Mouse (Mus musculus) embryonic facial prominence, embryonic 13.5 days (tissue): ENCODE data around the gene Map4k2. TPM values are rescaled to one million over a fixed set of nuclear protein-coding genes. Genes with fewer than 3 reads are reported as not detected.

ENCODE experiments used
- ATAC-seq: fragments of 200-750 bp; cut with Nextera tagmentation; 2 replicates; pipeline ENCODE4 v1.8.0; 2017; ENCODE audit warnings: low read depth; ENCODE audit not compliant: insufficient number of reproducible peaks, insufficient read depth, low FRiP score, low TSS enrichment
- H3K27ac ChIP-seq: fragments of 300-500 bp; sonication (generic); 2 replicates; pipeline ENCODE4 v1.5.1; 2015; ENCODE audit warnings: moderate library complexity, mild to moderate bottlenecking, inconsistent platforms
- H3K27me3 ChIP-seq: fragments of 300-500 bp; sonication (generic); 2 replicates; pipeline ENCODE4 v1.6.1; 2015; ENCODE audit warnings: mild to moderate bottlenecking, inconsistent platforms
- H3K36me3 ChIP-seq: fragments of 300-500 bp; sonication (generic); 2 replicates; pipeline ENCODE4 v1.6.1; 2015; ENCODE audit warnings: mild to moderate bottlenecking, inconsistent platforms
- H3K4me1 ChIP-seq: fragments of 300-500 bp; sonication (generic); 2 replicates; pipeline ENCODE4 v1.6.1; 2015; ENCODE audit warnings: inconsistent platforms
- H3K4me2 ChIP-seq: fragments of 300-500 bp; sonication (generic); 2 replicates; pipeline ENCODE4 v1.6.1; 2015; ENCODE audit warnings: moderate library complexity, mild to moderate bottlenecking, inconsistent platforms
- H3K4me3 ChIP-seq: fragments of 300-500 bp; sonication (generic); 2 replicates; pipeline ENCODE4 v1.5.1; 2015; ENCODE audit warnings: mild to moderate bottlenecking, inconsistent platforms
- H3K9ac ChIP-seq: fragments of 300-500 bp; sonication (generic); 2 replicates; pipeline ENCODE4 v1.6.1; 2015; ENCODE audit warnings: mild to moderate bottlenecking, inconsistent platforms
- H3K9me3 ChIP-seq: fragments of 300-500 bp; sonication (generic); 2 replicates; pipeline ENCODE4 v1.6.1; 2016; ENCODE audit warnings: inconsistent platforms
- WGBS: fragments of 180-500 bp; shearing (Covaris S2); methylation state at CpG from one replicate; pipeline ENCODE4 v1.1.7; 2015; ENCODE audit warnings: mixed read lengths; 5-methylcytosine and 5-hydroxymethylcytosine counted together
- microRNA-seq: library from miRNA; unstranded; fragments of <30 nt; microRNA quantifications from one replicate; pipeline ENCODE4, GENCODE M21; 2016
- polyA plus RNA-seq: library from polyadenylated mRNA; unstranded; fragments of >200 nt; fragmentation: Nextera tagmentation; extraction: Ambion mirVana; gene quantifications from 2 replicates; pipeline ENCODE4 v1.2.1, GENCODE M21; 2015

Gene Map4k2
- polyA plus RNA-seq, 1 experiment from 2014 or later: 13.8 TPM

DNA sequence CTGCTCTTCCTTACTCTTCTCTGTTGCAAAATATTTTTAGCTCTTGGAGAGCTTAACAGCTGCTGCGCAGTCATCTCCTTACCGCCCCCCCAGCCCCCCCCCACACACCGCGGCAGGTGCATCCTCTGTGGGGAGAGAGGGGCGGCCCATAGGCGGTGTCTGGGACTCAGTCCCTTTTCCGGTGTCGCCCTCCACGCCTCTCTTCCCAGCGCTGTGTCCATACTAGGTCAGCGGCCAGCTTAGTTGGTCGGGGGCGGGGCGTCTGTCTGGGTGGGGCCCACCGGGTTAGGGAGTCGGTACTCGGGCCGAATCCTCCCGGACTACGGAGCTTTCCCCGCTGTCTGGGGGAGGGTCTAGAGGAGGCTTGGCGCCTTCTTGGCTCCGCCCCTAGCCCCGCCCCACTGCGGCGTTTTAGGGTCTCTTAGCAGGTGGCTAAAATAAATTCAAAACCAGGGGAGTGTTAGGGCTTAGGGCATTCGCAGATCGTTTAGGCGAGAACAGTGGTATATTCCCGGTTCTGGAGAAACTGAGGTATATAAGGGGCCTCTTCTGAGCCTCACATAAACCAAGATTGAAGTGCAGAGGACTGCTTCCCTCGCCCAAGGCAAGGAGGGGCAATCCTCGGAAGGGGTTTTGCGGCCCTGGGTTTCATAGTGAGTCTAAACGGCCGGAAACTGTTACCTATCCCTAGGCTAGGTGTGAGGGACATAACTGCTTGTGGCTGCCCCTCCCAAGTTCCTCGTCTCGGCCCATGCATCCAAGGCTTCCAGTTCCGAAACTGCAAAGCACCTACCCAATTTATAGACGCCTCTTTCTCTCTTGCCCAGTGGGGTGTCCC lies 57.7 kb downstream of the Map4k2 start:
- peaks cover 49% of the 10 kb centered on the region for H3K4me1 ChIP-seq
- under 1% methylated on average over 39 of the region's 39 CpGs for WGBS
- peaks cover 65% of the 10 kb centered on the region for H3K27me3 ChIP-seq

DNA sequence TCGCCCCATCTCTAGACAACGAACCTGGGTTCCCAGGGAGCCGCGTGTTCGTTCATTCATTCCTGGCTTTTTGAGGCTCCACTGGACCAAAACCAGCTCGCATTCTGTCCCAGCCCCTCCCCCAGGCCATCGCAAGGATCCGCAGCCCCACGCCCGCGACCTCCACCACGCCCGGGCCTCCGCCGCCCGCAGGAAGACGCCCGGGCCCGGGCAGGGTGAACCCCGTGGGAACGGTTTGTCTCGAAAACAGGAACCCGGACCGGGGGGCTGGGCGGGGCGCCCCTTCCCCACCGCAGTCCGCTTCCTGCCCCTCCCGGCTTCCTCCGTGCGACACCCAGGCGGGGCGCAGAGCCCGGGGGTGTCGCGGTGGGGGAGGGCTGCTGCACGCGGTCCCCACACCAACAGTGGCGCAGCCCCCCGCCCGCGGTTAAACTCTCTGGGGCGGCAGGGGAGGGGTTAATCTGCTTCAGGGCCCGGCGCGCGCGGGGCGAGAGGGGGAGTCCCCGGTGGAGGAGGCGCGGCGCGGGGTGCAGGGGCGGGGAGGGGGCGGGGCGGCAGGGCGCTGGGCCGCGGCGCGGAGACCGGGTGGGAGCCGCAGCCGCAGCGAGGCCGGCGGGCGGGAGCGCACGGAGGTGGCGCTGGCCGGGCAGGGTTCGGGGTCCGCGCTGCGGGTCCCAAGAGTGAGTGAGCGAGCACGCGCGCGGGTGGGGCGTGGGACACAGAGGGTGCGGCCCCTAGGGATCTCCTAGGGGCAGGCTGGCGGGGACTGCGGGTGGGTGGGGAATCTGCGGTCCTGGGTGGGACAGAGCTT lies 58.6 kb downstream of the Map4k2 start, which contains the start of gene Rasgrp2:
Gene Rasgrp2 (plus strand): TSS at position 56 of the 811 bp plus-strand sequence.
- under 1% methylated on average over 79 of the region's 87 CpGs for WGBS
- peaks cover 49% of the 10 kb centered on the region for H3K4me1 ChIP-seq
- peak within 1 kb of the TSS; percentile 99 for H3K4me2 ChIP-seq
- H3K36me3 ChIP-seq: no peaks in the 10 kb centered on the region
- peak within 1 kb of the TSS; percentile 75 for H3K9ac ChIP-seq
- H3K9me3 ChIP-seq: no peaks in the 10 kb centered on the region
- H3K27ac ChIP-seq: peak within 1 kb of the TSS; percentile 33
- H3K4me3 ChIP-seq: peak within 1 kb of the TSS; percentile 64
- no peak for ATAC-seq
- H3K27me3 ChIP-seq: peaks cover 68% of the 10 kb centered on the region

More for the DNA sequence above, 57.7 kb downstream of the Map4k2 start:
- Histone ChIP-seq H3K9me3 (no peaks in the 10 kb centered on the region), H3K36me3 (no peaks in the 10 kb centered on the region), H3K27ac (peak overlapping the region; percentile 7; the same call in 1 of the 2 replicates), H3K4me3 (peak overlapping the region; percentile 64), H3K4me2 (peak overlapping the region; percentile 99), H3K9ac (peak overlapping the region; percentile 75; the same call in 1 of the 2 replicates)
- ATAC-seq: peak; percentile 49

DNA sequence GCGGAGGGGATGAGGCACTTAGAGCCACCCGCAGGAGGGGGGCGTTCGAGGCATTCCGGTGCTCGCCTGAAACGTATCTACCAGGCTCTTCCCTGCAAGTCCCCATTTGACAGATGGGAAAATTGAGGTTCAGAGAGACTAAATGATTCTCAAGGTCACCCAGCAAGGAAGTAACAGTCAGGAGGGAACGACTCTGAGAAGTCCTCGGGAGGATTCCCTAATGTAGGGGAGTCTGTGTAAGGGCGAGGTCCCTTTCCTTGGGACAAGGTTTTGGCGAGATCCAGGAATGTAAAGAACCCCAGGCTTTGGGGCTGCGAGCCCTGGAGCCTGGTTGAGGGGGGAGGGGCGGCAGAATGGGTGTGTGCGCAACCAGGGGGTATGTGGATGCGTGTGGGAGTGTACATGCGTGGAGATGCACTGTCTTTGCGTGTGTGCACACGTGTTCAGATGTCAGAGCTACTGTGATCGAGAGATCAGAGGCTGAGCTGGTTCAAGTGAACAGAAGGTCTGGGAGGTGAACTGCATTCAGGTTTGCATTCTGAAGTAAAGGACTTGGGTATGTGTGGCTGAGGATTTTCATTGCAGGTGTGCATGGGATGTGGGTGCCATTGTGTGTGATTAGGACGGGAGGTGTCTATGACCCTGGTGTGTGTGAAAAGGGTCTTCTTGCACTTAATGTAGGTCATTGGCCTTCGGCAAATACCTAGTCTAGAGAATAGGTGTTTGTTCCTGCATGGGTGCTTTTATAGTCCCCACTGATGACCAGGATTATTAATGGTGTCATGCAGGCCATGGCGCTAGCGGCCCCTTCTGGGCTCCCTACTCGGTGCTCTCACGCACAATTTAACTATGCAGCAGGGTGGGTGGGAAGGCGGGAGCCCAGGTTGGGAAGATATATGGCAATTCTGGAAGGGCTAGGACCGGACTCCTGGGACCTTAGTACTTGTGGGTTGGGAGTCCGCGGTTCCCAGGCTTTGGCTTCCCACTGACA lies 59.5 kb downstream of the Map4k2 start:
- Histone ChIP-seq H3K4me1 (peaks cover 49% of the 10 kb centered on the region), H3K9ac (peak overlapping the region; percentile 75), H3K27me3 (peaks cover 68% of the 10 kb centered on the region), H3K27ac (peak overlapping the region; percentile 33; the same call in 1 of the 2 replicates), H3K4me2 (peak overlapping the region; percentile 99), H3K36me3 (no peaks in the 10 kb centered on the region), H3K9me3 (no peaks in the 10 kb centered on the region), H3K4me3 (peak overlapping the region; percentile 64)
- 4% methylated on average over 29 of the region's 29 CpGs for WGBS
- no peak for ATAC-seq

DNA sequence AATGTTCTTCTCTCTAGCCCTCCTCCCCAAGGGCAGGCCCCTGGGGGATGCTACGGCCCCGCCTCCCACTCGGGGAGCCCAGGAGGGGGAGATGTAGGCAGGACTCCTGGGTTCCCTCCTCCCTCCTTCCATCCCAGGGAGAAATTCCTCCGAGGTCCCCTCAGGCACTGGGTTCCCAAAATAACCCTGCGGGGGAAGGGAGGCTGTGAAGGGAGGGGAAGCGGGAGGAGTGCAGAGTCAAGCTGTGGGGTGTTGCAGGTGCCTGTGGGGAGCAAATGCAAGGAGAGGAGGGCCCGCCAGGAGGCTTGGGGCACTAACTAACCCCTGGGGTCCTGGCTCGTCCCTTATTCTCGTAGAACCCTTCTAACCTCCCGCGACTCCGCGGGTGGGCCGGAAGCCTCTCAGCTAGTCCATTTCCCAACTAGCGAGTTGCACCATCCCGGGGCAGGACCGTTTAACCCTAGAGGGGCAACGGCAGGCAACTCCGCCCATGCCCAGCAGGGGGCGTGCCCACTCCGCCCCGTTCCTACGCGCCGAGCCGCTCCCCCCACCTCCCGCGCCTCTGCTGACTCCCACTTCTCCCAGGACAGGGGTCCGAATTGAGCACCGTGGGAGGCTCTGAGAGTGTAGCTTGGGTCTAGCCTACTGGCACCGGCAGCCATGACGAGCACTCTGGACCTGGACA lies 60.3 kb downstream of the Map4k2 start:
- H3K27me3 ChIP-seq: peaks cover 68% of the 10 kb centered on the region
- H3K36me3 ChIP-seq: no peaks in the 10 kb centered on the region
- peak overlapping the region; percentile 28; the same call in 1 of the 2 replicates for H3K27ac ChIP-seq
- ATAC-seq: no peak
- peak overlapping the region; percentile 99 for H3K4me2 ChIP-seq
- H3K4me3 ChIP-seq: peak overlapping the region; percentile 64
- under 1% methylated on average over 32 of the region's 32 CpGs for WGBS
- H3K4me1 ChIP-seq: peaks cover 49% of the 10 kb centered on the region
- no peaks in the 10 kb centered on the region for H3K9me3 ChIP-seq
- peak overlapping the region; percentile 68 for H3K9ac ChIP-seq

DNA sequence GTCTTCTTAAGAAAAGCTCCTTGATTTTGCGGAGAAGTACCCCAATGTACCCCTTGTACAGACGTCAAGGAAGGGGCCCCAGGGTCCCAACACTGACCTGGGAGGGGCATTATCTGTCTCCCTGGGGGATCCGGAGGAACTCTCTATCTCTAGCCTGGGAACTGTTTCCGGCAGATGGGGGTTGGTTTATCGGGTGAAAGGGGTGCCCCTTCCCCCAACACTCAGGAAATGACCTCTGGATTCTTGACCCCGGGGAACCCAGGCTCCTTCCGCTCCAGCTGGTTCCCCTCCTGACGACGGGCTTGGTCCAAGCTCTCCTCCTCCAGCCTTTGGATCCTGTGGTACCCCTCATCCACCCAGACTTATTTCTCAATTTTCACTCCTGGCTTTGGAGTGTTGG lies 61.0 kb downstream of the Map4k2 start:
- Histone ChIP-seq H3K36me3 (no peaks in the 10 kb centered on the region), H3K27ac (no peak overlapping the region), H3K4me3 (peak overlapping the region; percentile 64), H3K9me3 (no peaks in the 10 kb centered on the region), H3K4me1 (peaks cover 49% of the 10 kb centered on the region), H3K9ac (peak overlapping the region; percentile 68; the same call in 1 of the 2 replicates), H3K4me2 (peak overlapping the region; percentile 99), H3K27me3 (peaks cover 68% of the 10 kb centered on the region)
- WGBS: 8% methylated on average over 9 of the region's 9 CpGs
- ATAC-seq: no peak

DNA sequence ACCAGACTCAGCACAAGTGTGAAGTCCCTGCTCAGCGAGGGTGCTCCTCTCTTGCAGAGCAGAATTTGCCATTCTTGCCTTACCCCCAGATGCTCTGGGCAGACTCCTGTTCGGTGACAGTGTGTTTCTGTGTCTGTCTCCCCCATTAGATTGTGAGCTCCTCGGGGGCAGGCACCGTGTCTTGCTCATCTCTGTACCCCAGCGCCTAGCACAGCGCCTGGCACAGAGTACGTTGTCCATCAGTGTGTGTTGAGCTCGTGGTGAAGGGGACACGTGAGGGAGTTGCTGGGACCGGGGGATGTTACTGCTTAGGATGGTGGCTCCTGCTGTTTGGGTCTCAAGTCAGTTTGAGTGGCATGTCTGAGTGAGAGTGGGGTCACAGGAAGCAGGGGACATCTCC lies 62.9 kb downstream of the Map4k2 start:
- no peak for ATAC-seq
- WGBS: 81% methylated on average over 10 of the region's 10 CpGs

More for the DNA sequence above, 62.9 kb downstream of the Map4k2 start:
- Histone ChIP-seq H3K9ac (no peak overlapping the region), H3K27me3 (peaks cover 51% of the 10 kb centered on the region), H3K4me3 (no peak overlapping the region), H3K4me2 (no peak overlapping the region), H3K27ac (no peak overlapping the region), H3K4me1 (peaks cover 43% of the 10 kb centered on the region), H3K36me3 (no peaks in the 10 kb centered on the region), H3K9me3 (no peaks in the 10 kb centered on the region)

Small RNAs within 50 kb of the gene (microRNA-seq; reads per million reads assigned to microRNA genes)
- gene Mir6989: not detected

Other genes with a start within 250 kb of the Map4k2 start
- gene AC131692.1, start 246.7 kb upstream of the Map4k2 start, polyA plus RNA-seq: 0.34 and 0.54 TPM in 2 replicates
- gene Naaladl1, start 235.4 kb upstream of the Map4k2 start, polyA plus RNA-seq: 0.55 and 5.5 TPM in 2 replicates
- 45.9 and 49.6 TPM in 2 replicates for gene Sac3d1, start 222.5 kb upstream of the Map4k2 start, polyA plus RNA-seq
- gene Snx15, start 212.8 kb upstream of the Map4k2 start, polyA plus RNA-seq: 38.0 and 38.3 TPM in 2 replicates
- gene Batf2, start 200.2 kb upstream of the Map4k2 start, polyA plus RNA-seq: 0.23 TPM in 1 of 2 replicates, not detected in the other
- 106 and 110 TPM in 2 replicates for gene Arl2, start 199.6 kb upstream of the Map4k2 start, polyA plus RNA-seq
- not detected in 2 replicates for gene Majin, start 156.7 kb upstream of the Map4k2 start, polyA plus RNA-seq
- 3.3 and 3.8 TPM in 2 replicates for gene Gpha2, start 114.8 kb upstream of the Map4k2 start, polyA plus RNA-seq
- gene Ppp2r5b, start 105.3 kb upstream of the Map4k2 start, polyA plus RNA-seq: 26.6 and 27.9 TPM in 2 replicates
- gene Atg2a, start 99.5 kb upstream of the Map4k2 start, polyA plus RNA-seq: 10.3 and 10.5 TPM in 2 replicates
- gene Ehd1, start 64.4 kb upstream of the Map4k2 start, polyA plus RNA-seq: 64.7 and 68.9 TPM in 2 replicates
- 0.91 and 0.92 TPM in 2 replicates for gene Cdc42bpg, start 34.7 kb upstream of the Map4k2 start, polyA plus RNA-seq
- 91.6 and 92.4 TPM in 2 replicates for gene Men1, start 6.2 kb upstream of the Map4k2 start, polyA plus RNA-seq
- 137 and 151 TPM in 2 replicates for gene Sf1, start 22.6 kb downstream of the Map4k2 start, polyA plus RNA-seq
- gene Pygm, start 43.3 kb downstream of the Map4k2 start, polyA plus RNA-seq: 3.7 and 5.4 TPM in 2 replicates
- gene Rasgrp2, start 58.2 kb downstream of the Map4k2 start, polyA plus RNA-seq: 32.0 and 36.1 TPM in 2 replicates
- gene Nrxn2, start 77.6 kb downstream of the Map4k2 start, polyA plus RNA-seq: 2.0 and 2.1 TPM in 2 replicates
- not detected in 2 replicates for gene Slc22a12, start 201.9 kb downstream of the Map4k2 start, polyA plus RNA-seq